Mouse (Mus musculus) bone marrow, adult 2 months (tissue): ENCODE measurements at regions not wholly inside any gene's neighbourhood (a gene's known extent, or its start where the extent isn't known, plus 50 kb on each side); places are given as distances from the start of the nearest gene placed in this dataset.

Source experiments
- CTCF ChIP-seq: fragments of 200-500 bp; IDR thresholded peaks from 2 replicates; pipeline ENCODE4 v1.5.1; 2011; ENCODE audit warnings: low read length, control low read depth; ENCODE audit not compliant: control insufficient read depth, insufficient read depth
- POLR2A ChIP-seq: fragments of 200-500 bp; IDR thresholded peaks from 2 replicates; pipeline ENCODE4 v1.6.1; 2011; ENCODE audit warnings: low read depth, mild to moderate bottlenecking, control low read depth, low read length, borderline replicate concordance; ENCODE audit not compliant: control insufficient read depth

- no peak for TF ChIP-seq CTCF
- no peak for TF ChIP-seq POLR2A
Measured at GRCm38 (mm10) chr13:107419363-107420155, 397.6 kb upstream of the Kif2a start.
